In the genomic region with DNA sequence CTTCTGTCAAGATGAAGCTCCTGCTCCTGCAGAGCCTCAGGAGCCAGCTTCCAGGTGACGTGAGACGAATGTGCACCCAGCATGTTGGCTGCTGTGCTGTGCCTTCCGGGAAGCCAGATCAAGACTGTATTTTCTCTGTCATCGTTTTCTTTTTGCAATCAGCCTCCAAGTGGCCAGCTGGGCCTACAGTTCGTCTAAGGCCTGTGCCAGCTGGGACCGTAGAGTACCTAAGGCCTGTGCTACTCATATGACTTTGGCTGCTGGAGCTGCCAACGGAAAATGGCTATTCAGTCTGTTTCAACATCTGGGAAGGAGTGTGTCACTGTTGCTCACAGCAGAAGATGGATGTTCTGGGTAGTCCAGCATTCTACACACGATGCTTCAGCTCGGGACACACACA, we compare ENCODE assay signal across 15 mouse cellular contexts.
A peak's percentile ranks its signal among the peaks of the same experiment; 100 is the strongest.
DNase-seq lines count a peak whose midpoint lies in the region; ATAC-seq and TF ChIP-seq lines count a peak whose summit lies in the region.
"Had no signal": no experiment of that assay in that cellular context is flagged by ENCODE, and none has a peak within 500 bp of the region (broad histone marks: within the 10 kb centered on the region; RNA-seq: fewer than 3 reads in every experiment).

No protein-coding gene starts in this region.

- no peak for TF ChIP-seq CTCF in brain, embryonic 14.5 days (IDR thresholded peaks at IDR 0.05; ENCODE audit: borderline replicate concordance, extremely low read depth, insufficient read depth, insufficient read length)

- ATAC-seq in heart, embryonic 11.5 days (replicated peaks; ENCODE audit: insufficient number of reproducible peaks, low FRiP score, low TSS enrichment), result no peak
- ATAC-seq in megakaryocyte progenitor cell, adult 5-6 weeks (replicated peaks; ENCODE audit: poor library complexity), result 0 out of 2 replicates have a peak, but pooled peaks have one; percentile 16
- ATAC-seq: forebrain, embryonic 15.5 days had no signal

- H3K27me3 ChIP-seq in heart, embryonic 11.5 days (ENCODE audit: control insufficient read depth, insufficient read depth, low read length), result no peaks in the 10 kb centered on the region
- H3K27me3 ChIP-seq: embryonic facial prominence, embryonic 12.5 days; forebrain, embryonic 15.5 days; limb, embryonic 15.5 days had no signal

- no peaks in the 10 kb centered on the region for H3K4me1 ChIP-seq in heart, embryonic 11.5 days (ENCODE audit: control insufficient read depth, insufficient read depth, low read length)
- H3K4me1 ChIP-seq: embryonic facial prominence, embryonic 12.5 days; forebrain, embryonic 15.5 days; limb, embryonic 15.5 days had no signal

- H3K4me2 ChIP-seq in heart, embryonic 11.5 days, result no peak overlapping the region
- H3K4me2 ChIP-seq: embryonic facial prominence, embryonic 12.5 days; forebrain, embryonic 15.5 days; limb, embryonic 15.5 days had no signal

- intact Hi-C loops in heart, postnatal 25 days (cut with DNase I), result no loop called here

- no peaks in the 10 kb centered on the region for H3K9me3 ChIP-seq in heart, embryonic 11.5 days (replicated peaks; ENCODE audit: control insufficient read depth, low read length)
- H3K9me3 ChIP-seq: forebrain, embryonic 15.5 days; limb, embryonic 15.5 days had no signal

- H3K9ac ChIP-seq in heart, embryonic 11.5 days (ENCODE audit: low read depth, low read length), result no peak overlapping the region
- H3K9ac ChIP-seq: embryonic facial prominence, embryonic 12.5 days; forebrain, embryonic 15.5 days; limb, embryonic 15.5 days had no signal

- no peak overlapping the region for H3K4me3 ChIP-seq in heart, embryonic 11.5 days (ENCODE audit: low read depth, low read length)
- H3K4me3 ChIP-seq: embryonic facial prominence, embryonic 12.5 days; forebrain, embryonic 15.5 days; heart, adult 2 months; limb, embryonic 15.5 days; myocyte had no signal

- 75% methylated on average over 9 of the region's 9 CpGs for WGBS in heart, embryonic 11.5 days (ENCODE audit: insufficient replicate concordance)

- H3K27ac ChIP-seq in heart, embryonic 11.5 days (ENCODE audit: low read depth, low read length), result no peak overlapping the region
- H3K27ac ChIP-seq: embryonic facial prominence, embryonic 12.5 days; forebrain, embryonic 15.5 days; heart, adult 2 months; limb, embryonic 15.5 days had no signal

- peak; percentile 3 for DNase-seq in heart, postnatal 25 days (ENCODE audit: low spot score)
- DNase-seq in ovary, postnatal 36 days (ENCODE audit: low spot score), result peak; percentile 5
- DNase-seq in ovary, adult 18-20 months (ENCODE audit: low spot score), result no peak
- DNase-seq in brain, embryonic 14.5 days (ENCODE audit: low read depth), result peak; percentile 17
- DNase-seq in left cerebral cortex, adult 9 months (ENCODE audit: low spot score in 2 of 2), result no peak
- DNase-seq: cerebellum, adult 9-11 months; kidney, adult 9 months; spleen, adult 18-20 months had no signal

- H3K36me3 ChIP-seq in heart, embryonic 11.5 days (ENCODE audit: control insufficient read depth, insufficient read depth, low read length), result no peaks in the 10 kb centered on the region
- H3K36me3 ChIP-seq: embryonic facial prominence, embryonic 12.5 days; forebrain, embryonic 15.5 days; limb, embryonic 15.5 days had no signal

- no peak for TF ChIP-seq POLR2A in brain, embryonic 14.5 days (IDR thresholded peaks at IDR 0.05; ENCODE audit: borderline replicate concordance, extremely low read depth, insufficient read depth, insufficient read length, poor library complexity, severe bottlenecking)

Comparison
In these comparisons a context has a peak if more than half of its experiments do, and no peak if none do; other contexts are left out.
1. DNase-seq: peak in heart, postnatal 25 days (single experiment), ovary, postnatal 36 days (single experiment) and brain, embryonic 14.5 days (single experiment); none in ovary, adult 18-20 months (single experiment) and left cerebral cortex, adult 9 months (0 of 2).